Mouse (Mus musculus) MEL (cell line): ENCODE data around the gene Sept5.

Source experiments
- CHD1 ChIP-seq: IDR thresholded peaks from 2 replicates; pipeline ENCODE4 v1.6.1; 2012; ENCODE audit warnings: low read depth, mild to moderate bottlenecking, inconsistent platforms, low read length, improper control_type of control experiment
- CTCF ChIP-seq, 3 experiments: IDR thresholded peaks in 2 of 3; conservative IDR thresholded peaks in 1 of 3; 2 replicates each; pipeline ENCODE4 v1.5.1; 2011 to 2012; ENCODE audit warnings: low read length in 3 of 3, low read depth in 2 of 3, mild to moderate bottlenecking in 2 of 3, improper control_type of control experiment in 1 of 3, inconsistent platforms in 1 of 3, mixed read lengths in 1 of 3, moderate library complexity in 1 of 3; ENCODE audit not compliant: control insufficient read depth in 1 of 3, insufficient read depth in 1 of 3, poor library complexity in 1 of 3, severe bottlenecking in 1 of 3
- ELF1 ChIP-seq: IDR thresholded peaks from 2 replicates; pipeline ENCODE4 v1.6.1; 2014; ENCODE audit warnings: low read depth, mild to moderate bottlenecking, inconsistent platforms, low read length, improper control_type of control experiment, moderate library complexity
- EP300 ChIP-seq, 2 experiments: IDR thresholded peaks; 2 replicates each; pipeline ENCODE4 v1.6.1; 2011; ENCODE audit warnings: improper control_type of control experiment in 2 of 2, low read length in 2 of 2, low read depth in 1 of 2, mild to moderate bottlenecking in 1 of 2
- GABPA ChIP-seq: IDR thresholded peaks from 2 replicates; pipeline ENCODE4 v1.6.1; 2012; ENCODE audit warnings: low read depth, mild to moderate bottlenecking, inconsistent platforms, low read length, improper control_type of control experiment, moderate library complexity
- GATA1 ChIP-seq: IDR thresholded peaks from 2 replicates; pipeline ENCODE4 v1.6.1; 2011; ENCODE audit warnings: low read depth, low read length, improper control_type of control experiment
- HCFC1 ChIP-seq: IDR thresholded peaks from 2 replicates; pipeline ENCODE4 v1.6.1; 2012; ENCODE audit warnings: low read depth, mild to moderate bottlenecking, inconsistent platforms, low read length, improper control_type of control experiment, moderate library complexity
- MAX ChIP-seq: IDR thresholded peaks from 2 replicates; pipeline ENCODE4 v1.6.1; 2011; ENCODE audit warnings: low read length, improper control_type of control experiment
- MAZ ChIP-seq: IDR thresholded peaks from 2 replicates; pipeline ENCODE4 v1.6.1; 2012; ENCODE audit warnings: low read depth, mild to moderate bottlenecking, inconsistent platforms, low read length, improper control_type of control experiment
- MYC ChIP-seq: IDR thresholded peaks from 2 replicates; pipeline ENCODE4 v1.6.1; 2011; ENCODE audit warnings: low read depth, mild to moderate bottlenecking, low read length, improper control_type of control experiment, moderate library complexity
- POLR2A ChIP-seq, 2 experiments: IDR thresholded peaks; 2 replicates each; pipeline ENCODE4 v1.6.1; 2011 to 2012; ENCODE audit warnings: low read length in 2 of 2, mild to moderate bottlenecking in 2 of 2, control low read depth in 1 of 2, improper control_type of control experiment in 1 of 2, low read depth in 1 of 2, moderate library complexity in 1 of 2; ENCODE audit not compliant: control insufficient read depth in 1 of 2, insufficient read depth in 1 of 2, poor library complexity in 1 of 2
- SMC3 ChIP-seq: IDR thresholded peaks from 2 replicates; pipeline ENCODE4 v1.6.1; 2011; ENCODE audit warnings: low read depth, low read length, improper control_type of control experiment
- TAL1 ChIP-seq: IDR thresholded peaks from 2 replicates; pipeline ENCODE4 v1.6.1; 2012; ENCODE audit warnings: mild to moderate bottlenecking, inconsistent platforms, low read length, moderate library complexity, mixed read lengths

GRCm38 (mm10) chr16:18583673-18584357 is 45.9 kb downstream of the Sept5 start:
- no peak for TF ChIP-seq MYC
- TF ChIP-seq GATA1, result no peak
- no peak for TF ChIP-seq HCFC1
- no peak for TF ChIP-seq CTCF (IDR thresholded peaks at IDR 0.05 in 2 of 3, conservative IDR thresholded peaks at IDR 0.05 in 1 of 3; ENCODE audit: control insufficient read depth in 1 of 3, insufficient read depth in 1 of 3, low read depth in 2 of 3, low read length in 3 of 3, poor library complexity in 1 of 3, severe bottlenecking in 1 of 3)
- no peak for TF ChIP-seq EP300 (IDR thresholded peaks at IDR 0.05; ENCODE audit: low read depth in 1 of 2, low read length in 2 of 2)
- TF ChIP-seq ELF1, result no peak
- no peak for TF ChIP-seq POLR2A (IDR thresholded peaks at IDR 0.05; ENCODE audit: control insufficient read depth in 1 of 2, insufficient read depth in 1 of 2, low read depth in 1 of 2, low read length in 2 of 2, poor library complexity in 1 of 2)
- TF ChIP-seq GABPA, result no peak
- TF ChIP-seq TAL1, result no peak
- TF ChIP-seq SMC3, result no peak
- no peak for TF ChIP-seq MAX
- no peak for TF ChIP-seq MAZ
- no peak for TF ChIP-seq CHD1
